Mouse (Mus musculus) heart, postnatal 14 days (tissue): ENCODE measurements at regions not wholly inside any gene's neighbourhood (a gene's known extent, or its start where the extent isn't known, plus 50 kb on each side); places are given as distances from the start of the nearest gene placed in this dataset.
A peak's percentile ranks its signal among the peaks of the same experiment; 100 is the strongest.
"Not testable (repeated sequence)": the region's sequence is repeated elsewhere in the genome, so short reads cannot be mapped to it uniquely, and the experiment has no call there.

Experiments
- DNase-seq, 2 experiments: peaks; one replicate each; pipeline ENCODE4 v3.0.0; 2021 to 2022
- intact Hi-C: fragments of 180-260 bp; cut with DNase I; formaldehyde crosslinking; loops from one replicate; pipeline ENCODE4 v1.15.1; 2025

GRCm38 (mm10) chr16:77749474-77749873, 147.6 kb upstream of the Gm11146 start:
- intact Hi-C loops = no loop called here
- DNase-seq = peak; percentile 24 to 25

- no peak for DNase-seq
- intact Hi-C loops = no loop called here
Observed at GRCm38 (mm10) chr16:77743838-77744237, 141.9 kb upstream of the Gm11146 start.

GRCm38 (mm10) chr16:77738821-77739220, 136.9 kb upstream of the Gm11146 start:
- intact Hi-C loops = no loop called here
- DNase-seq = no peak

- intact Hi-C loops = no loop called here
- DNase-seq = no peak
Observed at GRCm38 (mm10) chr16:77719377-77719776, 117.5 kb upstream of the Gm11146 start.

- DNase-seq, intact Hi-C loops: not testable (repeated sequence)
Observed at GRCm38 (mm10) chr16:77717766-77718165, 115.9 kb upstream of the Gm11146 start.

GRCm38 (mm10) chr16:77704726-77705125, 102.8 kb upstream of the Gm11146 start:
- DNase-seq = peak; percentile 4 to 13
- intact Hi-C loops = no loop called here

GRCm38 (mm10) chr16:77695443-77695842, 93.5 kb upstream of the Gm11146 start:
- intact Hi-C loops = no loop called here
- DNase-seq = no peak

- no peak for DNase-seq
- intact Hi-C loops = no loop called here
Observed at GRCm38 (mm10) chr16:77687056-77687839, 85.4 kb upstream of the Gm11146 start.

- DNase-seq = peak in 1 of 2 experiments; percentile 9
Observed at GRCm38 (mm10) chr16:77685651-77686190, 83.8 kb upstream of the Gm11146 start.

GRCm38 (mm10) chr16:77684521-77684920, 82.6 kb upstream of the Gm11146 start:
- intact Hi-C loops = no loop called here
- DNase-seq = no peak

More at GRCm38 (mm10) chr16:77685651-77686190, 83.8 kb upstream of the Gm11146 start:
- intact Hi-C loops = no loop called here

GRCm38 (mm10) chr16:77679234-77679633, 77.3 kb upstream of the Gm11146 start:
- DNase-seq = no peak
- intact Hi-C loops = no loop called here

GRCm38 (mm10) chr16:77676805-77677204, 74.9 kb upstream of the Gm11146 start:
- intact Hi-C loops = no loop called here
- no peak for DNase-seq

GRCm38 (mm10) chr16:77675885-77676597, 74.1 kb upstream of the Gm11146 start:
- intact Hi-C loops = no loop called here
- no peak for DNase-seq

GRCm38 (mm10) chr16:77671253-77671652, 69.4 kb upstream of the Gm11146 start:
- intact Hi-C loops = no loop called here

GRCm38 (mm10) chr16:77665781-77666180, 63.9 kb upstream of the Gm11146 start:
- DNase-seq = no peak
- intact Hi-C loops = no loop called here

More at GRCm38 (mm10) chr16:77671253-77671652, 69.4 kb upstream of the Gm11146 start:
- DNase-seq = no peak

- intact Hi-C loops = no loop called here
- DNase-seq = no peak
Observed at GRCm38 (mm10) chr16:77662107-77662518, 60.2 kb upstream of the Gm11146 start.

GRCm38 (mm10) chr16:77653306-77653705, 51.4 kb upstream of the Gm11146 start:
- intact Hi-C loops = no loop called here
- no peak for DNase-seq
